Mouse (Mus musculus): ENCODE measurements at regions not wholly inside any gene's neighbourhood (a gene's known extent, or its start where the extent isn't known, plus 50 kb on each side); places are given as distances from the start of the nearest gene placed in this dataset.

GRCm38 (mm10) chr11:111816176-111816775, 750.3 kb downstream of the Kcnj2 start:
- DNase-seq (ENCODE audit: extremely low spot score, low spot score) = no peak

- peak; percentile 19 for DNase-seq (ENCODE audit: extremely low spot score, low spot score)
Observed at GRCm38 (mm10) chr11:111818124-111818523, 752.2 kb downstream of the Kcnj2 start.

GRCm38 (mm10) chr11:111820356-111820755, 754.4 kb downstream of the Kcnj2 start:
- no peak for DNase-seq (ENCODE audit: extremely low spot score, low spot score)

- DNase-seq (ENCODE audit: extremely low spot score, low spot score) = no peak
Observed at GRCm38 (mm10) chr11:111828455-111828854, 762.5 kb downstream of the Kcnj2 start.

GRCm38 (mm10) chr11:111838996-111839395, 773.0 kb downstream of the Kcnj2 start:
- DNase-seq (ENCODE audit: extremely low spot score, low spot score) = no peak

GRCm38 (mm10) chr11:111843728-111844258, 777.8 kb downstream of the Kcnj2 start:
- peak; percentile 29 for DNase-seq (ENCODE audit: extremely low spot score, low spot score)

GRCm38 (mm10) chr11:111844382-111845027, 778.5 kb downstream of the Kcnj2 start:
- no peak for DNase-seq (ENCODE audit: extremely low spot score, low spot score)

- no peak for DNase-seq (ENCODE audit: extremely low spot score, low spot score)
Observed at GRCm38 (mm10) chr11:111857288-111857687, 791.3 kb downstream of the Kcnj2 start.

- DNase-seq (ENCODE audit: extremely low spot score, low spot score) = no peak
Observed at GRCm38 (mm10) chr11:111858111-111858510, 792.1 kb downstream of the Kcnj2 start.

- DNase-seq (ENCODE audit: extremely low spot score, low spot score) = no peak
Observed at GRCm38 (mm10) chr11:111865143-111865542, 799.2 kb downstream of the Kcnj2 start.

GRCm38 (mm10) chr11:111875406-111875805, 809.4 kb downstream of the Kcnj2 start:
- DNase-seq (ENCODE audit: extremely low spot score, low spot score) = no peak

GRCm38 (mm10) chr11:111880146-111880545, 814.2 kb downstream of the Kcnj2 start:
- no peak for DNase-seq (ENCODE audit: extremely low spot score, low spot score)

GRCm38 (mm10) chr11:111890026-111890425, 824.1 kb downstream of the Kcnj2 start:
- DNase-seq (ENCODE audit: extremely low spot score, low spot score) = no peak

- DNase-seq (ENCODE audit: extremely low spot score, low spot score) = peak; percentile 21
Observed at GRCm38 (mm10) chr11:111893861-111894260, 827.9 kb downstream of the Kcnj2 start.

GRCm38 (mm10) chr11:111895221-111896200, 829.5 kb downstream of the Kcnj2 start:
- DNase-seq (ENCODE audit: extremely low spot score, low spot score) = no peak

GRCm38 (mm10) chr11:111897001-111897400, 831.0 kb downstream of the Kcnj2 start:
- no peak for DNase-seq (ENCODE audit: extremely low spot score, low spot score)

GRCm38 (mm10) chr11:111904086-111904485, 838.1 kb downstream of the Kcnj2 start:
- DNase-seq (ENCODE audit: extremely low spot score, low spot score) = no peak

- DNase-seq (ENCODE audit: extremely low spot score, low spot score) = no peak
Observed at GRCm38 (mm10) chr11:111913891-111914290, 847.9 kb downstream of the Kcnj2 start.

- no peak for DNase-seq (ENCODE audit: extremely low spot score, low spot score)
Observed at GRCm38 (mm10) chr11:111926336-111926735, 855.7 kb upstream of the Sox9 start.

- DNase-seq (ENCODE audit: extremely low spot score, low spot score) = no peak
Observed at GRCm38 (mm10) chr11:111929366-111929765, 852.7 kb upstream of the Sox9 start.

- no peak for DNase-seq (ENCODE audit: extremely low spot score, low spot score)
Observed at GRCm38 (mm10) chr11:111932052-111932451, 850.0 kb upstream of the Sox9 start.

GRCm38 (mm10) chr11:111944282-111944681, 837.7 kb upstream of the Sox9 start:
- no peak for DNase-seq (ENCODE audit: extremely low spot score, low spot score)
